Mouse (Mus musculus) heart, adult 2 months (tissue): Measurements from ENCODE around the gene Baz2b. TPM values are rescaled to one million over a fixed set of nuclear protein-coding genes. Genes with fewer than 3 reads are reported as not detected.
A peak's percentile ranks its signal among the peaks of the same experiment; 100 is the strongest.
"Not testable (repeated sequence)": the region's sequence is repeated elsewhere in the genome, so short reads cannot be mapped to it uniquely, and the experiment has no call there.

Source experiments
- DNase-seq, 2 experiments: peaks; one replicate each; pipeline ENCODE4 v3.0.0; 2021
- H3K27ac ChIP-seq: fragments of 200-600 bp; 2 replicates; pipeline ENCODE4 v1.8.1; 2022
- H3K27me3 ChIP-seq: fragments of 200-500 bp; 2 replicates; pipeline ENCODE4 v1.6.1; 2012; ENCODE audit warnings: mild to moderate bottlenecking, low read length, inconsistent platforms, mixed read lengths; ENCODE audit not compliant: control insufficient read depth, insufficient read depth
- H3K36me3 ChIP-seq: fragments of 200-500 bp; 2 replicates; pipeline ENCODE4 v1.6.1; 2012; ENCODE audit warnings: low read length, inconsistent platforms; ENCODE audit not compliant: control insufficient read depth, insufficient read depth
- H3K4me1 ChIP-seq: fragments of 200-500 bp; 2 replicates; pipeline ENCODE4 v1.6.1; 2011; ENCODE audit warnings: low read length; ENCODE audit not compliant: control insufficient read depth, insufficient read depth
- H3K4me3 ChIP-seq: fragments of 200-600 bp; 2 replicates; pipeline ENCODE4 v1.8.1; 2022
- H3K79me2 ChIP-seq: fragments of 200-500 bp; replicated peaks from 2 replicates; pipeline ENCODE4 v1.6.1; 2012; ENCODE audit warnings: mild to moderate bottlenecking, inconsistent platforms, low read length, moderate library complexity, mixed read lengths; ENCODE audit not compliant: control insufficient read depth, insufficient read depth
- H3K9ac ChIP-seq: fragments of 200-500 bp; 2 replicates; pipeline ENCODE4 v1.6.1; 2012; ENCODE audit warnings: low read depth, mild to moderate bottlenecking, control low read depth, inconsistent platforms, low read length, mixed read lengths
- CTCF ChIP-seq: fragments of 200-600 bp; IDR thresholded peaks from 2 replicates; pipeline ENCODE4 v1.8.1; 2022; ENCODE audit warnings: antibody characterized with exemption, mild to moderate bottlenecking, moderate library complexity
- EP300 ChIP-seq: fragments of 200-500 bp; IDR thresholded peaks from 2 replicates; pipeline ENCODE4 v1.6.1; 2011; ENCODE audit warnings: low read depth, low read length, control low read depth; ENCODE audit not compliant: insufficient read depth
- POLR2A ChIP-seq: fragments of 200-500 bp; IDR thresholded peaks from 2 replicates; pipeline ENCODE4 v1.6.1; 2011; ENCODE audit warnings: mild to moderate bottlenecking, low read depth, low read length, control low read depth; ENCODE audit not compliant: insufficient read depth
- WGBS: fragments of 180-500 bp; shearing (Covaris S2); methylation state at CpG from one replicate; pipeline ENCODE4 v1.1.7; 2018; 5-methylcytosine and 5-hydroxymethylcytosine counted together
- intact Hi-C: fragments of 180-260 bp; cut with DNase I; formaldehyde crosslinking; loops from one replicate; pipeline ENCODE4 v1.15.1; 2025
- polyA plus RNA-seq: library from polyadenylated mRNA; depleted of rRNA; stranded (reverse); fragments of >200 nt; gene quantifications from 2 replicates; pipeline ENCODE4 v1.2.3, GENCODE M21; 2012
- total RNA-seq, 2 experiments: library from RNA; stranded (reverse); gene quantifications; 2 replicates each; pipeline ENCODE4 v1.2.3; 2021

Baz2b gene
- total and polyA plus RNA-seq, 3 experiments: 12.8 to 39.5 (median 39.5) TPM

GRCm38 (mm10) chr2:60076025-60076424 lies 133.6 kb downstream of the Baz2b start:
- TF ChIP-seq POLR2A (no peak), EP300 (no peak), CTCF (no peak)
- no peak for DNase-seq
- WGBS: 53% methylated on average over 1 of the region's 1 CpGs
- intact Hi-C loops: loop anchor here (5.0 kb wide), 1 partner anchor 39 kb away; no protein-coding TSS in a partner anchor
- no peak overlapping the region for H3K4me3 ChIP-seq
- peaks cover 19% of the 10 kb centered on the region for H3K4me1 ChIP-seq
- peaks cover 8% of the 10 kb centered on the region for H3K36me3 ChIP-seq
- H3K27me3 ChIP-seq: no peaks in the 10 kb centered on the region
- no peak overlapping the region for H3K27ac ChIP-seq
- no peak overlapping the region for H3K9ac ChIP-seq
- H3K79me2 ChIP-seq: peaks cover 3% of the 10 kb centered on the region; the same call in 1 of the 2 replicates

DNA sequence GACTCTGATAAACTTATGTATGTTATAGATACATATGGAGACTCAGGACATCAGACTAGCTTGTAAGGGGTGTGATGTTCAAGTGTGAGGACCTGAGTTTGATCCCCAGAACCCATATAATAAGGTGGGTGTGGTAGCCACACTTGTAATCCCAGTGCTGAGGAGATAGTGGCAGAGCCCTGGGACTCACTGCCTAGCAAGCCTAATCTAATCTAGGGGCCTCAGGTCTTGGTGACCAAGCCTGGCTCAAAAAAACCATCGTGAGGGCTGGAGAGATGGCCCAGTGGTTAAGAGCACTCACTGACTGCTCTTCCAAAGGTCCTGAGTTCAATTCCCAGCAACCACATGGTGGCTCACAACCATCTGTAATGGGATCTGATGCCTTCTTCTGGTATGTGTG lies 135.8 kb downstream of the Baz2b start:
- H3K36me3 ChIP-seq, H3K27ac ChIP-seq, H3K79me2 ChIP-seq, H3K4me3 ChIP-seq, H3K27me3 ChIP-seq, H3K9ac ChIP-seq, intact Hi-C loops, DNase-seq: not testable (repeated sequence)
- peaks cover 15% of the 10 kb centered on the region for H3K4me1 ChIP-seq
- 45% methylated on average over 1 of the region's 1 CpGs for WGBS

- DNase-seq: peak; percentile 48 to 68
- intact Hi-C loops: no loop called here
- Histone ChIP-seq H3K9ac (peak overlapping the region; percentile 52; the same call in 1 of the 2 replicates), H3K27ac (peak overlapping the region; percentile 71), H3K79me2 (peaks cover 1% of the 10 kb centered on the region; the same call in 1 of the 2 replicates), H3K4me3 (no peak overlapping the region), H3K27me3 (no peaks in the 10 kb centered on the region), H3K4me1 (peaks cover 10% of the 10 kb centered on the region), H3K36me3 (peaks cover 5% of the 10 kb centered on the region; the same call in 1 of the 2 replicates)
- TF ChIP-seq POLR2A (peak; percentile 59; the same call in 1 of the 2 replicates), CTCF (no peak), EP300 (peak; percentile 88)
- WGBS: 33% methylated on average over 8 of the region's 8 CpGs
Measured at GRCm38 (mm10) chr2:60071813-60072212, 137.8 kb downstream of the Baz2b start.

- 49% methylated on average over 5 of the region's 5 CpGs for WGBS
- Histone ChIP-seq H3K36me3 (peaks cover 2% of the 10 kb centered on the region; the same call in 1 of the 2 replicates), H3K79me2 (peaks cover 1% of the 10 kb centered on the region; the same call in 1 of the 2 replicates), H3K4me1 (peaks cover 10% of the 10 kb centered on the region), H3K4me3 (no peak overlapping the region), H3K27me3 (no peaks in the 10 kb centered on the region), H3K9ac (no peak overlapping the region), H3K27ac (peak overlapping the region; percentile 71)
- no peak for DNase-seq
- TF ChIP-seq POLR2A (no peak), EP300 (no peak), CTCF (no peak)
- intact Hi-C loops: no loop called here
Measured at GRCm38 (mm10) chr2:60070938-60071337, 138.7 kb downstream of the Baz2b start.

DNA sequence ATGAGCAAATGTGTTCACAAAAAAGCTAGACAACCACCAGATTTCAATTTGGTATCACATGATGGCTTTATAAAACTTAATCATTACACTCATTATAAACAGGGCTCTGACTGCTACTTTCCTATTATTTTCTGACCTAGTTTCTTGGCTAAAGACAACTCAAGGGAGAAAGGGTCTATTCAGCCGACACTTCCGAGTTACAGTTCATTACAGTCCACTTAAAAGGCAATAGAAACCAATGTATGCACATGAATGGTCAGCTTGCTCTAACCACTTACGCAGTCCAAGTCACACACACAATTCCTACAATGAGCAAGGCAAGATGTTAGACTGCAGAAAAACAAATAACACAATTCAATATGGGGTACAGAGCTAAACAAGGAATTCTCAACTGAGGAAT lies 141.2 kb downstream of the Baz2b start:
- Histone ChIP-seq H3K4me3 (no peak overlapping the region), H3K27me3 (no peaks in the 10 kb centered on the region), H3K27ac (no peak overlapping the region), H3K4me1 (peaks cover 10% of the 10 kb centered on the region), H3K79me2 (peaks cover 5% of the 10 kb centered on the region; the same call in 1 of the 2 replicates), H3K9ac (no peak overlapping the region), H3K36me3 (0 out of 2 replicates have a peak, but pooled peaks cover 2% of the 10 kb centered on the region)
- DNase-seq: no peak
- no peak for TF ChIP-seq EP300
- no peak for TF ChIP-seq CTCF
- TF ChIP-seq POLR2A: no peak
- 90% methylated on average over 3 of the region's 3 CpGs for WGBS
- intact Hi-C loops: no loop called here

DNA sequence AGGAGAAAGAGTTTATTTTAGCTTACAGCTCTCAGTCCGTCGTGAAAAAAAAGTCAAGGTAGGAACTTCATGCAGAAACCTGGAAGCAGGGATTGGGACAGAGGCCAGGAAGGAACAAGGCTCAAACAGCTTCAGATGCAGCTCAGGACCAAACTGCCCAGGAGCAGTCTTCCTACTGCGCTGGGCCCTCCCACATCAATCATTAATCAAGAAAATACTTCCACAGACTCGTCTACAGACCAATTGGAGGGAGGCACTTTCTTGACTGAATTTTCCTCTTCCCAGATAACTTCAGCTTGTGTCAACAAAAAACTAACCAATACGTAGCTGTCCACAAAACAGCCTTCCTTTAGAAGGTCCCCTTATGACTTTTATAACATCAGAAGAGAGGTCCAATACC lies 144.2 kb downstream of the Baz2b start:
- 90% methylated on average over 5 of the region's 5 CpGs for WGBS

More for the DNA sequence above, 144.2 kb downstream of the Baz2b start:
- intact Hi-C loops: no loop called here
- Histone ChIP-seq H3K27me3 (no peaks in the 10 kb centered on the region), H3K79me2 (peaks cover 4% of the 10 kb centered on the region), H3K9ac (no peak overlapping the region), H3K4me1 (no peaks in the 10 kb centered on the region), H3K27ac (no peak overlapping the region), H3K4me3 (no peak overlapping the region), H3K36me3 (0 out of 2 replicates have a peak, but pooled peaks cover 2% of the 10 kb centered on the region)
- TF ChIP-seq EP300: no peak
- no peak for TF ChIP-seq POLR2A
- no peak for TF ChIP-seq CTCF
- no peak for DNase-seq
